Mouse (Mus musculus) forebrain, embryonic 10.5 days (tissue): ENCODE data around the gene Glo1. TPM values are rescaled to one million over a fixed set of nuclear protein-coding genes. Genes with fewer than 3 reads are reported as not detected.

Experiments
- DNase-seq: peaks from one replicate; pipeline ENCODE4 v3.0.0-alpha.2; 2017; ENCODE audit warnings: low spot score; ENCODE audit errors: extremely low spot score
- H3K27ac ChIP-seq: fragments of 300-500 bp; sonication (generic); 2 replicates; pipeline ENCODE4 v1.5.1; 2016; ENCODE audit warnings: mild to moderate bottlenecking
- H3K27me3 ChIP-seq: fragments of 300-500 bp; sonication (generic); 2 replicates; pipeline ENCODE4 v1.6.1; 2016; ENCODE audit warnings: mild to moderate bottlenecking; ENCODE audit not compliant: poor library complexity, severe bottlenecking
- H3K36me3 ChIP-seq: fragments of 300-500 bp; sonication (generic); replicated peaks from 2 replicates; pipeline ENCODE4 v1.6.1; 2016; ENCODE audit warnings: mild to moderate bottlenecking, moderate library complexity
- H3K4me1 ChIP-seq: fragments of 300-500 bp; sonication (generic); 2 replicates; pipeline ENCODE4 v1.6.1; 2016
- H3K4me3 ChIP-seq: fragments of 300-500 bp; sonication (generic); 2 replicates; pipeline ENCODE4 v1.5.1; 2016; ENCODE audit warnings: mild to moderate bottlenecking, moderate library complexity
- H3K9me3 ChIP-seq: fragments of 300-500 bp; sonication (generic); 2 replicates; pipeline ENCODE4 v1.6.1; 2016; ENCODE audit warnings: mild to moderate bottlenecking, moderate library complexity
- WGBS: fragments of 180-500 bp; shearing (Covaris S2); methylation state at CpG from one replicate; pipeline ENCODE4 v1.1.7; 2016; 5-methylcytosine and 5-hydroxymethylcytosine counted together
- polyA plus RNA-seq: library from polyadenylated mRNA; unstranded; fragments of >200 nt; fragmentation: Nextera tagmentation; extraction: Ambion mirVana; gene quantifications from 2 replicates; pipeline ENCODE4 v1.2.1, GENCODE M21; 2016

The Glo1 gene
- polyA plus RNA-seq, 1 experiment from 2014 or later, result 258 TPM

- Histone ChIP-seq H3K4me3 (no peak overlapping the region), H3K9me3 (no peaks in the 10 kb centered on the region), H3K27ac (no peak overlapping the region), H3K36me3 (no peaks in the 10 kb centered on the region), H3K27me3 (no peaks in the 10 kb centered on the region), H3K4me1 (peaks cover 7% of the 10 kb centered on the region)
- DNase-seq, result no peak
- WGBS, result 71% methylated on average over 8 of the region's 8 CpGs
Observed at GRCm38 (mm10) chr17:30539098-30539497, 87.6 kb downstream of the Glo1 start.

- Histone ChIP-seq H3K4me1 (peaks cover 7% of the 10 kb centered on the region), H3K36me3 (no peaks in the 10 kb centered on the region), H3K27me3 (no peaks in the 10 kb centered on the region), H3K9me3 (no peaks in the 10 kb centered on the region), H3K27ac (no peak overlapping the region), H3K4me3 (no peak overlapping the region)
- DNase-seq, result no peak
- WGBS, result 79% methylated on average over 5 of the region's 5 CpGs
Observed at GRCm38 (mm10) chr17:30536651-30537050, 90.0 kb downstream of the Glo1 start.

Other genes with a start within 250 kb of the Glo1 start
- gene Btbd9, start 50.4 kb downstream of the Glo1 start, polyA plus RNA-seq, result 54.8 and 57.8 TPM in 2 replicates
- 0.68 and 1.1 TPM in 2 replicates for gene Dnah8, start 2.5 kb downstream of the Glo1 start, polyA plus RNA-seq